In the genomic region with DNA sequence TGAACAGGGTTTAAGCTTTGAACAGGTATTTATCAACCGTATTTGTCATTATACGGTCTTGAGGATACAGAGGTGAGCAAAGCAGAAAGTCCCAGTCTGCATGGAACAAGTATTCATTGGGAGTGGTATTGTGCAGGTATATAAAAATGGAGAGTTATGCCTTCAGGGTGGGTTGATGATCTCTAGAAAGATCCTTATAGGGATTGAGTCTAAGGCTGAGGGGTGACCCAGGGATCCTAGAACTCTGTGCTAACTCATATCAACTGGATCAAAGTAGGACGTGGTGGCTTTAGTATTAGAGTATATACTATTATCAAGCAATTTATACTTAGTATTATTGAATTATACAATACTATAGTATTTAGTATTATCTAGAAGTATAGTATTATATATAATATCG, we compare ENCODE assay signal across 11 mouse cellular contexts.
A peak's percentile ranks its signal among the peaks of the same experiment; 100 is the strongest.
DNase-seq lines count a peak whose midpoint lies in the region; ATAC-seq and TF ChIP-seq lines count a peak whose summit lies in the region.
"Had no signal": no experiment of that assay in that cellular context is flagged by ENCODE, and none has a peak within 500 bp of the region (broad histone marks: within the 10 kb centered on the region; RNA-seq: fewer than 3 reads in every experiment).

No protein-coding gene starts in this region.

- no peak for DNase-seq in stomach, postnatal 0 days (ENCODE audit: low spot score)
- DNase-seq in hindbrain, embryonic 11.5 days (ENCODE audit: low spot score): no peak
- DNase-seq in midbrain, embryonic 10.5 days (ENCODE audit: low spot score): no peak
- DNase-seq in frontal cortex, postnatal 14 days (ENCODE audit: low spot score in 2 of 2): no peak
- DNase-seq in urinary bladder, postnatal 10 days (ENCODE audit: low spot score): no peak
- DNase-seq in layer of hippocampus, adult 9-10 months (ENCODE audit: low spot score): no peak
- DNase-seq: gastrocnemius, postnatal 10 days; lung, postnatal 36 days had no signal

- 88% methylated on average over 4 of the region's 4 CpGs for WGBS in stomach, embryonic 15.5 days
- WGBS in stomach, postnatal 0 days: 87% methylated on average over 4 of the region's 4 CpGs
- WGBS in hindbrain, embryonic 11.5 days: 87% methylated on average over 4 of the region's 4 CpGs
- WGBS in midbrain, embryonic 10.5 days: 87% methylated on average over 4 of the region's 4 CpGs

- H3K36me3 ChIP-seq in stomach, embryonic 15.5 days: no peaks in the 10 kb centered on the region
- no peaks in the 10 kb centered on the region for H3K36me3 ChIP-seq in stomach, postnatal 0 days (ENCODE audit: control insufficient read depth, insufficient read depth, low read length)
- no peaks in the 10 kb centered on the region for H3K36me3 ChIP-seq in hindbrain, embryonic 11.5 days (ENCODE audit: control insufficient read depth, insufficient read depth, low read length)
- no peaks in the 10 kb centered on the region for H3K36me3 ChIP-seq in midbrain, embryonic 10.5 days
- H3K36me3 ChIP-seq: embryonic facial prominence, embryonic 12.5 days had no signal

- no peaks in the 10 kb centered on the region for H3K4me1 ChIP-seq in stomach, embryonic 15.5 days
- no peaks in the 10 kb centered on the region for H3K4me1 ChIP-seq in stomach, postnatal 0 days (replicated peaks; ENCODE audit: control insufficient read depth, insufficient read depth)
- no peaks in the 10 kb centered on the region for H3K4me1 ChIP-seq in hindbrain, embryonic 11.5 days (replicated peaks; ENCODE audit: control insufficient read depth, insufficient read depth, low read length)
- H3K4me1 ChIP-seq in midbrain, embryonic 10.5 days: peaks cover 20% of the 10 kb centered on the region
- H3K4me1 ChIP-seq: embryonic facial prominence, embryonic 12.5 days had no signal

- no peak overlapping the region for H3K27ac ChIP-seq in stomach, embryonic 15.5 days
- no peak overlapping the region for H3K27ac ChIP-seq in stomach, postnatal 0 days (replicated peaks)
- H3K27ac ChIP-seq in hindbrain, embryonic 11.5 days (ENCODE audit: low read depth, low read length): no peak overlapping the region
- H3K27ac ChIP-seq in midbrain, embryonic 10.5 days (replicated peaks): peak overlapping the region; percentile 80; the same call in 1 of the 2 replicates
- H3K27ac ChIP-seq: embryonic facial prominence, embryonic 12.5 days had no signal

- H3K9me3 ChIP-seq in stomach, embryonic 15.5 days: no peaks in the 10 kb centered on the region
- no peaks in the 10 kb centered on the region for H3K9me3 ChIP-seq in stomach, postnatal 0 days (ENCODE audit: control insufficient read depth, low read length)
- no peaks in the 10 kb centered on the region for H3K9me3 ChIP-seq in hindbrain, embryonic 11.5 days (ENCODE audit: control insufficient read depth, low read length)
- H3K9me3 ChIP-seq in midbrain, embryonic 10.5 days (replicated peaks): no peaks in the 10 kb centered on the region
- H3K9me3 ChIP-seq: embryonic facial prominence, embryonic 12.5 days had no signal

- no peak overlapping the region for H3K4me3 ChIP-seq in stomach, embryonic 15.5 days (replicated peaks)
- H3K4me3 ChIP-seq in stomach, postnatal 0 days (ENCODE audit: low read depth, low read length): no peak overlapping the region
- H3K4me3 ChIP-seq in hindbrain, embryonic 11.5 days (ENCODE audit: low read depth, low read length): no peak overlapping the region
- peak overlapping the region; percentile 55; the same call in 1 of the 2 replicates for H3K4me3 ChIP-seq in midbrain, embryonic 10.5 days
- H3K4me3 ChIP-seq: myocyte had no signal

- no peak for TF ChIP-seq EP300 in stomach, postnatal 0 days (optimal IDR thresholded peaks at IDR 0.05)

- no peak for ATAC-seq in stomach, embryonic 15.5 days (ENCODE audit: insufficient read depth, low FRiP score, low read depth)
- no peak for ATAC-seq in stomach, postnatal 0 days (ENCODE audit: low FRiP score, low TSS enrichment)
- ATAC-seq in hindbrain, embryonic 11.5 days (ENCODE audit: low FRiP score): peak; percentile 45

- H3K4me2 ChIP-seq in stomach, embryonic 15.5 days: peak overlapping the region; percentile 48; the same call in 1 of the 2 replicates
- no peak overlapping the region for H3K4me2 ChIP-seq in stomach, postnatal 0 days (replicated peaks; ENCODE audit: low read depth)
- no peak overlapping the region for H3K4me2 ChIP-seq in hindbrain, embryonic 11.5 days (replicated peaks; ENCODE audit: low read depth, low read length)

- no peak for TF ChIP-seq CTCF in stomach, postnatal 0 days (IDR thresholded peaks at IDR 0.05; ENCODE audit: low read depth)

- H3K9ac ChIP-seq in stomach, embryonic 15.5 days: no peak overlapping the region
- H3K9ac ChIP-seq in stomach, postnatal 0 days (ENCODE audit: low read length): no peak overlapping the region
- no peak overlapping the region for H3K9ac ChIP-seq in hindbrain, embryonic 11.5 days (ENCODE audit: low read depth, low read length)

- no peaks in the 10 kb centered on the region for H3K27me3 ChIP-seq in stomach, embryonic 15.5 days (replicated peaks)
- no peaks in the 10 kb centered on the region for H3K27me3 ChIP-seq in stomach, postnatal 0 days (ENCODE audit: control insufficient read depth, insufficient read depth, low read length)
- H3K27me3 ChIP-seq in hindbrain, embryonic 11.5 days (ENCODE audit: control insufficient read depth, insufficient read depth, low read length): no peaks in the 10 kb centered on the region
- no peaks in the 10 kb centered on the region for H3K27me3 ChIP-seq in midbrain, embryonic 10.5 days (ENCODE audit: low read depth, poor library complexity, severe bottlenecking)
- H3K27me3 ChIP-seq: embryonic facial prominence, embryonic 12.5 days had no signal
